Mouse (Mus musculus): ENCODE results near the gene C2cd4a. TPM values are rescaled to one million over a fixed set of nuclear protein-coding genes. Genes with fewer than 3 reads are reported as not detected.

C2cd4a gene
- polyA plus RNA-seq, 1 experiment from 2014 or later, result 0.24 TPM

- ATAC-seq (ENCODE audit: insufficient number of reproducible peaks, insufficient read depth, low FRiP score, low TSS enrichment, low read depth), result no peak
- Histone ChIP-seq H3K4me1 (replicated peaks) (peaks cover 38% of the 10 kb centered on the region), H3K27ac (peak overlapping the region; percentile 91), H3K9ac (replicated peaks) (no peak overlapping the region), H3K27me3 (no peaks in the 10 kb centered on the region), H3K4me3 (replicated peaks) (no peak overlapping the region), H3K4me2 (no peak overlapping the region), H3K9me3 (no peaks in the 10 kb centered on the region), H3K36me3 (no peaks in the 10 kb centered on the region)
- WGBS, result 40% methylated on average over 4 of the region's 4 CpGs
These were observed 19.0 kb downstream of the C2cd4a start for GRCm38 (mm10) chr9:67813171-67813570.

GRCm38 (mm10) chr9:67811116-67811515 is 21.0 kb downstream of the C2cd4a start:
- H3K27ac ChIP-seq, result no peak overlapping the region
- ATAC-seq (ENCODE audit: insufficient number of reproducible peaks, insufficient read depth, low FRiP score, low TSS enrichment, low read depth), result no peak
- no peaks in the 10 kb centered on the region for H3K9me3 ChIP-seq
- 85% methylated on average over 3 of the region's 3 CpGs for WGBS
- H3K36me3 ChIP-seq, result no peaks in the 10 kb centered on the region
- no peaks in the 10 kb centered on the region for H3K27me3 ChIP-seq
- H3K4me1 ChIP-seq (replicated peaks), result peaks cover 28% of the 10 kb centered on the region
- H3K9ac ChIP-seq (replicated peaks), result no peak overlapping the region
- no peak overlapping the region for H3K4me2 ChIP-seq
- H3K4me3 ChIP-seq (replicated peaks), result no peak overlapping the region

DNA sequence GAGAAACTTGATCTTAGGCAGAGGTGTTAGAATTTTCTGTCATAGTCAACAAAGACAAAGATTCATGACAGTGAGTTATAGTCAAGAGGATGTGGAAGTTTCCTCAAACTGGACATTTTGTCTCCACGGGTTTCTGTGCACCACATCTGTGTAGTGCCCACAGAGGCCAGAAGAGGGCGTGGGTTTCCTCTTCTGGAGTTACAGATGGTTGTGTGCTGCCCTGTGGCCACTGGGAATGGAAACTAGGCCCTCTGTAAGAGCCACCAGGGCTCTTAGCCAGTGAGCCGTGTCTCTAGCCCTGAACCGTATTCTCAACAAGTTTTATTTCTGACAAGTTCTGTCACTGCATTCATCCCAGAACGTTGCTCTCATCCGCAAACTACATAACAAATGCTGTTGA is 21.6 kb downstream of the C2cd4a start:
- no peak overlapping the region for H3K27ac ChIP-seq
- peaks cover 23% of the 10 kb centered on the region for H3K4me1 ChIP-seq (replicated peaks)
- no peak for ATAC-seq (ENCODE audit: insufficient number of reproducible peaks, insufficient read depth, low FRiP score, low TSS enrichment, low read depth)
- H3K36me3 ChIP-seq, result no peaks in the 10 kb centered on the region
- no peaks in the 10 kb centered on the region for H3K9me3 ChIP-seq
- H3K4me2 ChIP-seq, result no peak overlapping the region
- no peaks in the 10 kb centered on the region for H3K27me3 ChIP-seq
- 66% methylated on average over 6 of the region's 6 CpGs for whole genome bisulfite sequencing
- no peak overlapping the region for H3K4me3 ChIP-seq (replicated peaks)
- H3K9ac ChIP-seq (replicated peaks), result no peak overlapping the region

DNA sequence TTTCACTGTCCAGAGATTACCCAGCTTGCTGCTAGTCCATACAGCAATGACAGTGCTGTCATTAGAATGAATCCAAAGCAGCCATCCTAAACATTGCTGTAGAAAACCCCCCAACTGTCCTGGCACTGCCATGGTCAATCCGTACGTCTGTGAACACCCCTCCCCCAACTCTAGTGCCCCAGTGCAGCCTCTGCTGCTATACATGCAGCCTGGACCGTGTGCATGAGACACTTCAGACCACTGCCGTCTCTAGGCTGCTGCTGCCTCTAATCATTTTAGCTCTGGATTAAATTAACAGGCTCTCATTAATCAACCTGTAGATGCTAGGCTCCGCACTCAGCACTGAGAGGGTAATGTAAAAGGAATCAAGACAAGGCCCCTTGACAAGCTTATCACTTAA is 25.1 kb downstream of the C2cd4a start:
- Histone ChIP-seq H3K27me3 (no peaks in the 10 kb centered on the region), H3K9me3 (no peaks in the 10 kb centered on the region)
- WGBS, result 38% methylated on average over 5 of the region's 5 CpGs

GRCm38 (mm10) chr9:67802241-67802640 is 29.9 kb downstream of the C2cd4a start:
- Histone ChIP-seq H3K4me3 (replicated peaks) (no peak overlapping the region), H3K36me3 (no peaks in the 10 kb centered on the region), H3K9ac (replicated peaks) (no peak overlapping the region), H3K9me3 (no peaks in the 10 kb centered on the region), H3K27me3 (no peaks in the 10 kb centered on the region), H3K4me1 (replicated peaks) (peaks cover 15% of the 10 kb centered on the region; the same call in 1 of the 2 replicates), H3K4me2 (no peak overlapping the region), H3K27ac (no peak overlapping the region)
- no peak for ATAC-seq (ENCODE audit: insufficient number of reproducible peaks, insufficient read depth, low FRiP score, low TSS enrichment, low read depth)
- WGBS, result 39% methylated on average over 6 of the region's 6 CpGs

More for the DNA sequence above, 25.1 kb downstream of the C2cd4a start:
- no peaks in the 10 kb centered on the region for H3K4me1 ChIP-seq (replicated peaks)
- no peaks in the 10 kb centered on the region for H3K36me3 ChIP-seq
- no peak overlapping the region for H3K27ac ChIP-seq
- H3K9ac ChIP-seq (replicated peaks), result no peak overlapping the region
- no peak overlapping the region for H3K4me3 ChIP-seq (replicated peaks)
- no peak for ATAC-seq (ENCODE audit: insufficient number of reproducible peaks, insufficient read depth, low FRiP score, low TSS enrichment, low read depth)
- no peak overlapping the region for H3K4me2 ChIP-seq

- 54% methylated on average over 14 of the region's 14 CpGs for WGBS
- Histone ChIP-seq H3K4me3 (replicated peaks) (no peak overlapping the region), H3K36me3 (no peaks in the 10 kb centered on the region), H3K27ac (peak overlapping the region; percentile 23; the same call in 1 of the 2 replicates), H3K9me3 (no peaks in the 10 kb centered on the region), H3K9ac (replicated peaks) (no peak overlapping the region), H3K27me3 (no peaks in the 10 kb centered on the region), H3K4me2 (no peak overlapping the region), H3K4me1 (replicated peaks) (peaks cover 27% of the 10 kb centered on the region)
- ATAC-seq (ENCODE audit: insufficient number of reproducible peaks, insufficient read depth, low FRiP score, low TSS enrichment, low read depth), result no peak
These were observed 32.9 kb downstream of the C2cd4a start for GRCm38 (mm10) chr9:67799078-67799819.

DNA sequence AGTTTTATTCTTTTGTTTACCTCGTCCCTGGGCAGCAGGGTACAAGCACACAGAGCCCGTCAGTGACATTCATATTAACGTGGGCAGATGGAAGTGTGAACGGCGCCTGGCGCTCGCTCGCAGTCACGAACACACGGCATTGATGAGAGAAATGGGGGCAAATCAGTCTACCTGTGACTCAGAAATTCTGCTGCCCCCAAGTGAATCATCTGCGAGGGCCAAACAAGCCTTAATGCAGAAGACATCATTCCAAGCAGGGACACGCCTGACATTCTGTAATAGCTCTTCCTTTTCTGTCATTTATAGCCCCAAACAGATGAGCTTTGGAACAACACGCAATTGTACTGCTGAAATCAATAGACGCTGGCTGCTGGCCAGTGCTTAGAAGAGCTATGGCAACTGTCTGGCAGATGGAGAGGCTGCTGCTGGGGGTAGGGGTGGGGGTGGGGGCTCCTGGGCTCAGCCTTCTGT is 36.9 kb downstream of the C2cd4a start:
- Histone ChIP-seq H3K4me3 (replicated peaks) (no peak overlapping the region), H3K4me2 (no peak overlapping the region), H3K27me3 (0 out of 2 replicates have a peak, but pooled peaks cover 3% of the 10 kb centered on the region), H3K4me1 (replicated peaks) (peaks cover 27% of the 10 kb centered on the region), H3K27ac (no peak overlapping the region), H3K9me3 (no peaks in the 10 kb centered on the region), H3K36me3 (no peaks in the 10 kb centered on the region), H3K9ac (replicated peaks) (no peak overlapping the region)
- 70% methylated on average over 14 of the region's 14 CpGs for WGBS
- ATAC-seq (ENCODE audit: insufficient number of reproducible peaks, insufficient read depth, low FRiP score, low TSS enrichment, low read depth), result no peak

DNA sequence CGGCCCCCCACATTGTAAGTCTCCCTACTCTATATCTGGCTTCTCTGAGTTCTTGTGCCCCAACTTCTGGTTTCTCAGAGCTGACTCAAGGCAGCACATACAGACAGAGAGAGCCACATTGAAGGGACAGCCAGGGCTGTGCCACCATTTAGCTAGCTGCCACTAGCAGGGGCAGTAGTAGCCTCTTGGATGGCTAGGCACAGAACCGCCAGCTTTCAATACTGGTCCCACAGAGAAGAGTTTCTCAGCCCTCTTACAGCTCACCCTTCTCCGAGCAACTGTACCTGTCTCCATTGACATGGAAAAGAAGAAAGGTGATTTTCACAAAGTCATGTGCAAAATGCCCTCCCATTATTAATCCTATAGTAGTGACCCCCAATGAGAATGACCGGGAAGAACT is 37.5 kb downstream of the C2cd4a start:
- H3K9me3 ChIP-seq, result no peaks in the 10 kb centered on the region
- 0 out of 2 replicates have a peak, but pooled peaks cover 3% of the 10 kb centered on the region for H3K27me3 ChIP-seq
- H3K36me3 ChIP-seq, result no peaks in the 10 kb centered on the region
- H3K4me1 ChIP-seq (replicated peaks), result peaks cover 23% of the 10 kb centered on the region
- no peak overlapping the region for H3K9ac ChIP-seq (replicated peaks)
- H3K4me3 ChIP-seq (replicated peaks), result no peak overlapping the region
- no peak for ATAC-seq (ENCODE audit: insufficient number of reproducible peaks, insufficient read depth, low FRiP score, low TSS enrichment, low read depth)
- H3K27ac ChIP-seq, result no peak overlapping the region
- WGBS, result 87% methylated on average over 4 of the region's 4 CpGs
- no peak overlapping the region for H3K4me2 ChIP-seq

DNA sequence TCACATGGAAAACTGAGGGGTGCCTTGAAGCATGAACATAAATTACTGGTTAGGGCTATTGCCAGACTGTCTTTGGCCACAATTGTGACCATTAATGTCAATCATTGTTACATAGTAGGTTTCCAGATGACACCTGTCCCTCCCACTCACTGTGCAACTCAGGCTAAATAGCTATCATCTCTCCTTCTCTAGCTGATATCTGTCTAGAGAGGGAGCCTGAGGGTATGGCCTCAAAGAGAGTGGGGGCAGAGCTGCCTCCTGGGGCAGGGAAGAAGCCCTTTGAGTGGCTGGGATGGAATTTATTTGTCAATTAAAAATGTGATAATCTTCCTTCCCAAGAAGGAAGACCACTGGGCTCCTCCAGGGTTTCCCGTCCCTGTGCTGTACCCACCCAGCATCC is 37.9 kb downstream of the C2cd4a start:
- H3K9ac ChIP-seq (replicated peaks), result no peak overlapping the region
- no peak overlapping the region for H3K4me3 ChIP-seq (replicated peaks)
- H3K9me3 ChIP-seq, result no peaks in the 10 kb centered on the region
- H3K4me1 ChIP-seq (replicated peaks), result peaks cover 18% of the 10 kb centered on the region
- 58% methylated on average over 1 of the region's 1 CpGs for WGBS
- H3K27me3 ChIP-seq, result 0 out of 2 replicates have a peak, but pooled peaks cover 3% of the 10 kb centered on the region
- no peak for ATAC-seq (ENCODE audit: insufficient number of reproducible peaks, insufficient read depth, low FRiP score, low TSS enrichment, low read depth)
- H3K36me3 ChIP-seq, result no peaks in the 10 kb centered on the region
- no peak overlapping the region for H3K27ac ChIP-seq
- H3K4me2 ChIP-seq, result no peak overlapping the region

GRCm38 (mm10) chr9:67793501-67793900 is 38.6 kb downstream of the C2cd4a start:
- 78% methylated on average over 6 of the region's 6 CpGs for WGBS
- Histone ChIP-seq H3K27ac (no peak overlapping the region), H3K4me3 (replicated peaks) (no peak overlapping the region), H3K27me3 (0 out of 2 replicates have a peak, but pooled peaks cover 3% of the 10 kb centered on the region), H3K9me3 (no peaks in the 10 kb centered on the region), H3K4me1 (replicated peaks) (peaks cover 12% of the 10 kb centered on the region), H3K4me2 (no peak overlapping the region), H3K36me3 (no peaks in the 10 kb centered on the region), H3K9ac (replicated peaks) (no peak overlapping the region)
- no peak for ATAC-seq (ENCODE audit: insufficient number of reproducible peaks, insufficient read depth, low FRiP score, low TSS enrichment, low read depth)

- WGBS, result 64% methylated on average over 5 of the region's 5 CpGs
- no peak overlapping the region for H3K4me2 ChIP-seq
- no peak for ATAC-seq (ENCODE audit: insufficient number of reproducible peaks, insufficient read depth, low FRiP score, low TSS enrichment, low read depth)
- H3K9me3 ChIP-seq, result no peaks in the 10 kb centered on the region
- no peak overlapping the region for H3K27ac ChIP-seq
- H3K9ac ChIP-seq (replicated peaks), result no peak overlapping the region
- no peak overlapping the region for H3K4me3 ChIP-seq (replicated peaks)
- H3K36me3 ChIP-seq, result no peaks in the 10 kb centered on the region
- H3K27me3 ChIP-seq, result 0 out of 2 replicates have a peak, but pooled peaks cover 3% of the 10 kb centered on the region
- H3K4me1 ChIP-seq (replicated peaks), result peaks cover 12% of the 10 kb centered on the region
These were observed 39.7 kb downstream of the C2cd4a start for GRCm38 (mm10) chr9:67792405-67792804.

- Histone ChIP-seq H3K4me3 (replicated peaks) (no peak overlapping the region), H3K36me3 (no peaks in the 10 kb centered on the region), H3K27ac (no peak overlapping the region), H3K9ac (replicated peaks) (no peak overlapping the region), H3K9me3 (no peaks in the 10 kb centered on the region), H3K27me3 (0 out of 2 replicates have a peak, but pooled peaks cover 3% of the 10 kb centered on the region), H3K4me1 (replicated peaks) (no peaks in the 10 kb centered on the region), H3K4me2 (no peak overlapping the region)
- no peak for ATAC-seq (ENCODE audit: insufficient number of reproducible peaks, insufficient read depth, low FRiP score, low TSS enrichment, low read depth)
- whole genome bisulfite sequencing, result 70% methylated on average over 6 of the region's 6 CpGs
These were observed 44.5 kb downstream of the C2cd4a start for GRCm38 (mm10) chr9:67787671-67788070.

Data from limb, embryonic 12.5 days (tissue).